Mouse (Mus musculus) erythroblast, adult 5-6 weeks (primary cell): ENCODE data around the gene Kcne4. TPM values are rescaled to one million over a fixed set of nuclear protein-coding genes. Genes with fewer than 3 reads are reported as not detected.
"Not testable (repeated sequence)": the region's sequence is repeated elsewhere in the genome, so short reads cannot be mapped to it uniquely, and the experiment has no call there.

Experiments used
- ATAC-seq: replicated peaks from 2 replicates; pipeline ENCODE4 v1.8.0; 2016; ENCODE audit warnings: moderate number of reproducible peaks, mild to moderate bottlenecking, moderate TSS enrichment, inconsistent platforms; ENCODE audit not compliant: poor library complexity, low FRiP score, severe bottlenecking
- total RNA-seq, 2 experiments: library from RNA; stranded (forward) in 1 of 2; stranded (reverse) in 1 of 2; fragments of 150-400 nt in 1 of 2; fragments of 200-764, 138-1000 nt in 1 of 2; gene quantifications; 2 replicates each; pipeline versions ENCODE4 v1.2.3 to v1.2.4; 2015 to 2017; ENCODE audit warnings: low replicate concordance in 2 of 2

Kcne4 gene
- not detected in 2 replicates for total RNA-seq (2015; ENCODE audit: low replicate concordance)
- total RNA-seq (2017; ENCODE audit: low replicate concordance), result not detected in 2 replicates

GRCm38 (mm10) chr1:78816639-78817038 lies at the start of gene Kcne4:
Gene Kcne4 (plus strand): TSS chr1:78816758.
- ATAC-seq, result no peak

DNA sequence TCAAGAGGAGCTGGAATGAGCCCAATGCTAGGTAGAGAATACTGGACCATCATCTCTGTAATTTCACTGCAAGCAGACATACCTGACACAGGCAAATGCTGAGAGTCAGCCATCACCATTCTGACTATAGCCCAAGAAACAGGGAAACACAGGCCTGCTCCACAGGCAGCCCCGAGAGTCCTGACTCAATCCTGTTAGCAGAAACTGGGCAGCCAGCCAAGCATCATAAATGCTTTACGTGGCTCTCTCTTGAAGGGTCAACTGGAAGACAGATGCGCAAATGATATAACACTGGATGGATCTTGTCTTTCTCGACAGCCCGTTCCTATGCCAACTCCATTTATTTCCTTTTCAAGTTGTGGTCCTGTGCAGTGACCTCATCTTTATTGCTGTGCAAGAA lies 34.7 kb upstream of the Kcne4 start:
- ATAC-seq, result no peak

DNA sequence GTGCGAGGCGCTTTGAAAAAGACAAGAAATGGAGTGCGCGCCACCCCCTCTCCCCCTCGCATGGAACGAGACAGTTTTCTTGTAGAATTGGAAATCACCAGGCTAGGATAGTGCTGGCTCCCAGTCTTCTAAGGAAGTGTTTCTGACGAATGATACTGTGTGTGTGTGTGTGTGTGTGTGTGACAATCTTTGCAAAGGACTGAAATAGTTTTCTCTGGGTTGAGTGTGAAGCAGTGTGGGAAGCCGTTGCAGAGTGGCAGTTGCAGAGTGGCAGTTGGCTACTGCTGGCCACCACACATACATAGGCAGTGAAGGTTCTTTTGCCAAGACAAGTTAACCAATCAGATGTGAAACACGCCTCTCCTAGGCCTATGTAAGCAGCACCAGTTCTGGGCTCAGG lies 31.6 kb upstream of the Kcne4 start:
- ATAC-seq, result not testable (repeated sequence)

DNA sequence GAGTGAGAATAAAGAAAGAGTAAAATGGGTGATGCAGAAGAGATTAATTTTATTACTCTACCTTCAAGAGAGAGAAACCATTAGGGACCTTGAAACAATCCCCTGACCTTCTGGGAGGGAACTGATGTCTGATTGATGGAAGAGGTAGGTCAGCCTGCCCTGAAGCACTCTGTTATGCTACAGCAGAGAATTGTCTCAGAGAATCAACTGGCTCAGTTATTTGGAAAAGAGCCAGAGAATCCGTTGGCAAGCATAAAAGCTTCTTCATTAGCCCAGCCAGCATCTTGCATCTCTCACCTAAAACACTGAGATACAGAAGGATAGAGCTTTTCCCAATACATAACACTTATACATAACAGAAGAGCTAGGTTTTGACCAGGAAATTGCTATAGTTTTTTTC lies 26.8 kb upstream of the Kcne4 start:
- ATAC-seq, result no peak

GRCm38 (mm10) chr1:78807428-78807827 lies 9.1 kb upstream of the Kcne4 start:
- ATAC-seq, result no peak

- no peak for ATAC-seq
These were observed 6.7 kb upstream of the Kcne4 start for GRCm38 (mm10) chr1:78809819-78810218.

GRCm38 (mm10) chr1:78810904-78811303 lies 5.7 kb upstream of the Kcne4 start:
- no peak for ATAC-seq

GRCm38 (mm10) chr1:78811975-78812490 lies 4.5 kb upstream of the Kcne4 start:
- ATAC-seq, result no peak

DNA sequence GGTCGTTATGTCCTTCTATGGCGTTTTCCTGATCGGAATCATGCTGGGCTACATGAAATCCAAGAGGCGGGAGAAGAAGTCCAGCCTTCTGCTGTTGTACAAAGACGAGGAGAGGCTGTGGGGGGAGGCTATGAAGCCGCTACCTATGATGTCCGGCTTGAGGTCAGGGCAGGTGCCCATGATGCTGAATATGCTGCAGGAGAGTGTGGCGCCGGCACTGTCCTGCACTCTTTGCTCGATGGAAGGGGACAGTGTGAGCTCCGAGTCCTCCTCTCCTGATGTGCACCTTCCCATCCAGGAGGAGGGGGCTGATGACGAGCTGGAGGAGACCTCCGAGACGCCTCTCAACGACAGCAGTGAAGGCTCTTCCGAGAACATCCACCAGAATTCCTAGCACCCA lies 1.2 kb downstream of the Kcne4 start:
- ATAC-seq, result no peak

- no peak for ATAC-seq
These were observed 2.3 kb downstream of the Kcne4 start for GRCm38 (mm10) chr1:78818630-78819526.

GRCm38 (mm10) chr1:78819592-78819991 lies 3.0 kb downstream of the Kcne4 start:
- no peak for ATAC-seq

GRCm38 (mm10) chr1:78820176-78820575 lies 3.6 kb downstream of the Kcne4 start:
- no peak for ATAC-seq

DNA sequence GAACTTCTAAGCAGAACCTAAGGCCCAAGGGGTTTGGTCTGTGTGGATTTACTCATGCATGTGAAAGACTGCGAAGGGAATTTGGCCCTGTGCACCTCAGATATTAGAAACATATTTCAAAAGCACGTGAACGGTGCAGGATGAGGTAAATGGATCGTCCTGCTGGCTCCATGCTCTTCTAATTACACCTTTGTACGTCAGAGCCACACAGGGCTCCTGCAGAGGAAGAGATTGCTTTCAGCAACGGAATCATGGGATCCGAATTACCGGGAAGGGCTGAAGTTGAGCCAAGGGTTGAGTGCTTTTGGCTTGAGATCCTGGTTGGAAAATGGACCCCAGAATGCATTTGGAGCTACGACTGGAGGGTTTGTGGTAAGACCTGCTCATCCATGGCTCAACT lies 4.6 kb downstream of the Kcne4 start:
- ATAC-seq, result no peak

DNA sequence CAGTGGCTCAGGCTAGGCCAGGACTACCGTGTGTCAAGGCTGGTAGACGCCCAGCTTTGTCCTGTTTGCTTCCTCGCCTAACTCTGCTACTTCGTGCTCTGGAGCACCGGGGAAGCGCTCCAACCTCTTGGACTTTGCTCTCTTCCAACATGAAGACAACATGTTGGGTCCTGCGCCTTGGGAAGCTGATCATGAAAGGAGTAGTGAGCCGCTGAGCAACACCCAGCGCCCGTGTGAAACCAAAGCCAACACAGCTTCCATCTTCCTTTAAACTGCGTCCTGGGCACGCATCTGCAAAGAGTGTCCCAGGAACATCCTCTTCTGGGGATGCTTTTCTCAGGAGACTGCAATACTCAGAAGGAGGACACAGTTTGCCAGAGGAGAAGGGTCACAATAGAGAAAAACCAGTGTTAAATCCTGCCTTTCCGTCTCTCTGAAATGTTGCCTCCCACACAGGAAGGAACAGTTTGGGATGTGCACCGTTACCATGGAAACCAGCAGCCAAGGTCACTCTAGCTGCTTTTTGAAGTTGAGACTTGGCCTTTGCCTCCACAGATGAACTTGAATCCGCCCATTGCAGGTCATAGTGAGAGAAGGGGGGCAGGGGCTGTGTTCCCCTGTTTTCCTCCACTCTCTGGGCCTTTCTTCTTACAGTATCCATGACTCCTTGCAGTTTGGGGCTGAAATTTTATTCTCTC lies 5.3 kb downstream of the Kcne4 start:
- no peak for ATAC-seq

DNA sequence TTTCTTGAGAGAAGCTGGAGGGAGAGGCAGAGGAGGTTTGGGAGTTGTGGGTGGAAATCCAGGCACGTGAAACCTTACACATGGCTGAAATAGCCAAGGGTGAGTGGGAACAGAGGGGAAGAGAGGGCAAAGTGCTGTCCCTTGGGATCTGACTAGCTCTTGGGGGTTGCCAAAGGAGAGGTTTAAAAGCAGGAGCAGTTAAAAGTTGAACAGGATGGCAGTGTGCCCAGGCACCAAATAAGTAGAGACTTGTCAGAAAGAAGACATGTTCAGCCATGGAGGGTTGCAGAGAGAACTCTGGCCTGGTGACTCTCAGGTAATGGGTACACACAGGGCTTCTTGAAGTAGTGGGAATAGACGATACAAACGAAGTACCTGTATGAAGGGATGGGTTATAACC lies 8.7 kb downstream of the Kcne4 start:
- ATAC-seq, result no peak

DNA sequence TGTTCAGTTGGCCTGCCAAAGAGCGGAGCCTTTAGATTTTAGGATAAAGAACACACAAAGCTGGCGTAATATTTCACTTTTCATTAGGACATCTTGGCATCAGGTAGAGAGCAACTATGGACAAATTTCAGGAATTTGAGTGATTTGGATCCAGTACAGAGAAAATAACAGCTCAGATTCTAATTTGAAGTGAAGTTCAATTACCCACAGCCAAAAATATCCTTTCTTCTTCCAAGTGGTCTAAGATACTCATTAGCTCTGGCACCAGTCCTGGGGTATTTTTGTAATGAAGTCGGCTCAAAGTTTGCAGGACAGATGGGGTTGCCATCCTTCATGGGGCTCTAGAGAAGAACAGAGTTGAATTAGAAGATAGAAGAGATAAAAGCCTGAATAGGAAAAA lies 21.9 kb downstream of the Kcne4 start:
- no peak for ATAC-seq

- no peak for ATAC-seq
These were observed 24.2 kb downstream of the Kcne4 start for GRCm38 (mm10) chr1:78840769-78841168.

DNA sequence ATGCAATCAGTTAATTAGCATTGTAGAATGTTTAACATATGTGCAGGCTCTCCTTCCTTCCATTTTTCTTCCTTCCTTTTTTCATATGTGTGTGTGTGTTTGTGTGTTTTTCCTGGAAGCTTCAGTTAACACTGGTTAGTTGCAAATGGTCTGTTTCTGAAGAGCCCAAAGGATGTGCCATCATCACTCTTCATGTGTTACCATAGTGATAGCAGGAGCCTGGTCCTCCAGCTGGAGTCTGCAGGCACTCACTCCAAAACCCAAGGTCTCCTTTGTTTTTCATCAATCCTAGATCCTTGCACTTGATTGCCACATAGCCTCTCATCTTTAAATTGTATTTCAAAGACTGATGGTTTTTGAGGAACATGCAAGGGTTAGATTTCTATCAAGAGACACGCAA lies 29.1 kb downstream of the Kcne4 start:
- no peak for ATAC-seq

DNA sequence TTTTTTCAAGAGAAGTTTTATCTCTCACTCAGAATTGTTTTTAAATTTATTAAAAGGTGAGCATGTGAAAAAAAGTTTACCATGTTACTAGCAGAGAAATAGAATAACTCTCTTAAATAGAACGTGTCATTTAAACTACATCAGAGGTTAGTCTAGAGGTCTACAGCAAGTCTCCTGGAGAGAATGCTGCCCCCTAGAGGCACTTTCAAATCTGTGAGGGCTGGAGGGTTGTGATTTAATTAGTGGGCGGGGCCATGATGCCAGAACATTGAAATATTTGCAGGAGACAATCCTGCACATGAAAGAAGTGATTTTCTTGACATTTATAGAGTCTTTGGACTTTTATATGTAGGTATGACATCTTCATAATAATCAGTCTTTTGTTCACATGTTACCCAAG lies 29.9 kb downstream of the Kcne4 start:
- no peak for ATAC-seq

DNA sequence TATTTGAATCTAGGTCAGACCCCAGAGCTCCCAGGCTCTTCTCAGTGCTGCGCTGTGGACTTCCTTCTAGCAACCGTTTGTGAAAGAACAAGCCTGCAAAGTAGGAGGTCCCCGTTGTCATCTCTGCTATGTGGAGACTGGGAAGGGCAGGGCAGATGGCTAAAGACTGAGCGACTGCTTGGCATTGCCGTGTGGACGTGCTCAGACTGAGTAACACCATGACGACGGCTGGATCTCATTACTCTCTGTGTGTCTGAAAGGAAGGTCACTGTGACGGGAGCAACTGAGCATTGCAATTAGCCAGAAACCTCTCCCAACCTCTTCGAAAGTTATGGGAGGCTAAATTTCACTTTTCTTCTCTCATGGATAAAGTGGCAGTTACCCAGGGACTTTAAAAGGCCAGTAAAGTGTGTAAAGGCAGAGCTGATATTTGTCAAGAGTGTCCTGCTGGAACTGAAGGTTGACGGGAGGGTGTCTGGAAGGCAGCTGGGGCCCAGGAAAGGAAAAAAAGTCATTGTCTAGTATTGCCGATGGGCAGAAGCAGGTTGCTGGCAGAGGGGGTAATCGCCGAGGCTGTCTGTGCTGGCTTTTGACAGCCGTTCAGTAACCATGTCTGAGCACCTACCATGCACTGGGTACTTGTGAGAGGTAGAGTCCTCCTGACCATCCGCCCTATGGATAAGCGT lies 36.0 kb downstream of the Kcne4 start:
- no peak for ATAC-seq
